Mouse (Mus musculus) ES-E14 (cell line): ENCODE measurements around the gene Gm9736.
"Not testable (repeated sequence)": the region's sequence is repeated elsewhere in the genome, so short reads cannot be mapped to it uniquely, and the experiment has no call there.

Experiments used
- CHD2 ChIP-seq: IDR thresholded peaks from 2 replicates; pipeline ENCODE4 v1.6.1; 2014; ENCODE audit warnings: mild to moderate bottlenecking, low read depth, low read length, inconsistent platforms
- MAFK ChIP-seq: IDR thresholded peaks from 2 replicates; pipeline ENCODE4 v1.6.1; 2014; ENCODE audit warnings: mild to moderate bottlenecking, low read depth, low read length, inconsistent platforms; ENCODE audit not compliant: insufficient read depth
- ZNF384 ChIP-seq: IDR thresholded peaks from 2 replicates; pipeline ENCODE4 v1.6.1; 2012; ENCODE audit warnings: low read depth, low read length, inconsistent platforms

DNA sequence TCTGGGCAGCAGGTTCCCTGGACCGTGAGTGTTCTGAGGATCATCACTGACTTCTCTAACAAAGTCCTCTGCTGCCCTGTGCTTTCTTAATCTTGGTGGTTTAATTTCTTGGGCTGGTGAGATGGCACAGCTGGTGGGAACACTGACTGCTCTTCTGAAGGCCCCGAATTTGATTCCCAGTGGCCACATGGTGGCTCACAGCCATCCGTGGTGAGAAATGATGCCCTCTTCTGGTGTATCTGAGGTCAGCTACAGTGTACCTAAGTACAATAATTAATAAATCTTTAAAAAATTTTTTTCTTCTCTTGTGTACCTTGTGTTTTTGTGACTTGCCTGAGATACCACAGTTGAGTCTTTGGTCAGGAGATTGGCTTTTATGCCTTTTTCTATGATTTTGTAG, 1.2 kb upstream of the Gm9736 start:
- TF ChIP-seq MAFK, ZNF384, CHD2: not testable (repeated sequence)
